Mouse (Mus musculus): ENCODE results near the gene Elf2. TPM values are rescaled to one million over a fixed set of nuclear protein-coding genes. Genes with fewer than 3 reads are reported as not detected.

Elf2 gene
- polyA plus RNA-seq, 2 experiments = 59.3 to 61.4 TPM

DNA sequence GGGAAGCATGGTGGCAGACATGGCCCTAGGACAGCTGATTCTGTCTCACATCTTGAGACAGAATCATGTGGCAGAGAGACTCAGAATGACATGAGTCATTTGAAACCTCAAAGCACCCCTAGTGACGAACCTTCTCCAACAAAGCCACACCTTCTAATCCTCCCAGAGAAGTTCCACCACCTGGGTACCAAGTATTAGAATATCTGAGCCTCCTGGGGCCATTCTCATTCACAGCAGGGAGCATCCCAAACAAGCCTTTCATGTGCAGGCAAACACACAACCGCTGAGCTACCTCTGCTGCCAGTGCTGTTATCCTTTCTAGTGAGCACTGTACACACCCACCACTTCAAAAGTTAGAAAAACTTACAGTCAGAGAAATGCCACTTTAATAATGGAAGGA, 46.2 kb downstream of the Elf2 start:
- no peak overlapping the region for H3K4me3 ChIP-seq (replicated peaks; ENCODE audit: low read length)
- no peak for ATAC-seq (ENCODE audit: low FRiP score, low read depth)
- no peak overlapping the region for H3K4me2 ChIP-seq (replicated peaks; ENCODE audit: low read depth, low read length, severe bottlenecking)
- TF ChIP-seq POLR2A (IDR thresholded peaks at IDR 0.05; ENCODE audit: borderline replicate concordance, extremely low read depth, insufficient read depth, insufficient read length) = no peak
- H3K4me1 ChIP-seq (ENCODE audit: control insufficient read depth, insufficient read depth, low read length) = no peaks in the 10 kb centered on the region
- no peaks in the 10 kb centered on the region for H3K9me3 ChIP-seq (ENCODE audit: control insufficient read depth, low read length)
- H3K27me3 ChIP-seq (ENCODE audit: control insufficient read depth, insufficient read depth, low read length) = no peaks in the 10 kb centered on the region
- H3K9ac ChIP-seq (ENCODE audit: low read depth, low read length, severe bottlenecking) = no peak overlapping the region
- no peak overlapping the region for H3K27ac ChIP-seq (replicated peaks; ENCODE audit: low read depth, low read length)
- H3K36me3 ChIP-seq (ENCODE audit: control insufficient read depth, insufficient read depth, low read length) = peaks cover 4% of the 10 kb centered on the region
- 51% methylated on average over 2 of the region's 2 CpGs for WGBS
- no peak for DNase-seq (ENCODE audit: low spot score)

DNA sequence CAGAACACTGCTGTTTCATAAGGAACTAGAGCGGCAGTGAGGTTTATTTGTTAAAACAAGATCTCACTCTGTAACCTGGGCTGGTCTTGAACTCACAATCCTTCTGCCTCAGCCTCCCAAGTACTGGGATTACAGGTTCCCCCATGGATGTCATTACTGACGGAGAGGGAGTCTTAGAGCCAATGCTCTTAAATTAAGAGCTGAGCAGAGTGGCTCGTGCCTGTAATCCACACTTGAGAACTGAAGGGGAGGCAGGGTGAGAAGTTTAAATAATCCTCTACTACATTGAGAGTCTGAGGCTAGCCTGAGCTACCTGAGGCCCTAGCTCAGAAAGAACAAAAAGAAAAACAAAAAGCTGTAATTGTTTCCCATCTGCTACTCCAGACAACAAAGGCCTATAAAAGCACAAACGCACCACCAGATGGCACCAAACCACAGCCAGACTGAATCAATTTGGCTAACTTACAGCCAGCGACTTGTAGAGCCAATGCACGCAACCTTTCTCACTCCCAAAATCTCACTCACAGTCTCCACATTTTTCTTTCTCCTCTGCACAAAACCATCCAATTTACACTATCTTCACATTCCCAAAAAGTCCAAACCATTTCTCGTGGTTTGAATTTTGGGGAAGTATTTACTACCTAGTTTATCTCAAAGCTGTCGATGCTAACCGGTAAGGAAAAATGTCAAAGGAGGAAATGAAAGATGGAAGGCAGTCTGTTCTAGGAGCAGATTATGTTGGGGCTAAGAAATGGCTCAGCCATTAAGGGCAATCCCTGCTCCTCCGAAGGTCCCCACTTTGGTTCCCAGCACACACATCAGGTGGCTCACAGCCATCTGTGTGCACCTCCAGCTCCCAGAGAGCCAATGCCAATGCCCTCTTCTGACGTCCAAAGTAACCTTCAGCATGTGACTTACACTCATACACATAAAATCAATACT, 51.3 kb downstream of the Elf2 start:
- ATAC-seq (ENCODE audit: low FRiP score, low read depth) (peak; percentile 76; the same call in 1 of the 2 replicates), DNase-seq (ENCODE audit: low spot score) (peak; percentile 94)
- no peak overlapping the region for H3K4me3 ChIP-seq (replicated peaks; ENCODE audit: low read length)
- no peak for TF ChIP-seq POLR2A (IDR thresholded peaks at IDR 0.05; ENCODE audit: borderline replicate concordance, extremely low read depth, insufficient read depth, insufficient read length)
- no peak overlapping the region for H3K9ac ChIP-seq (ENCODE audit: low read depth, low read length, severe bottlenecking)
- WGBS = 54% methylated on average over 11 of the region's 11 CpGs
- no peaks in the 10 kb centered on the region; the same call in 1 of the 2 replicates for H3K36me3 ChIP-seq (ENCODE audit: control insufficient read depth, insufficient read depth, low read length)
- no peaks in the 10 kb centered on the region for H3K9me3 ChIP-seq (ENCODE audit: control insufficient read depth, low read length)
- no peaks in the 10 kb centered on the region for H3K27me3 ChIP-seq (ENCODE audit: control insufficient read depth, insufficient read depth, low read length)
- no peak overlapping the region for H3K4me2 ChIP-seq (replicated peaks; ENCODE audit: low read depth, low read length, severe bottlenecking)
- no peaks in the 10 kb centered on the region for H3K4me1 ChIP-seq (ENCODE audit: control insufficient read depth, insufficient read depth, low read length)
- no peak overlapping the region for H3K27ac ChIP-seq (replicated peaks; ENCODE audit: low read depth, low read length)

DNA sequence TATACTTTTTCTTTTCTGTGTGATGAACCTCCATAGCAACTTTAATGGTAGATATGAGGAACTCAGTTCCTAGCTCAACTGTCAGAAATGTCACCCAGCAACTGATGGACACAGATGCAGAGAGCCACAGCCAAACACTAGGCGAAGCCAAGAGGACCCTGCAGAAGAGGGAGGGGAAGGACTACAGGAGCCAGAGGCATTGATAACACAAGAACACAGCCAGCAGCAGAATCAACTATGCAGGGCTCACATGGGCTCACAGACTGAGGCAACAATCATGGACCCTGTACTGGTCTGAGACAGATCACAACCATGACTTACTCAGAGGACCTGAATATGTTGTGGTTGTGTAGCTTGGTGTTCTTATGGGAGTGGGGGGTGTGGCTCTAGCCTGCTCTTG, 56.1 kb downstream of the Elf2 start:
- Histone ChIP-seq H3K4me1 (ENCODE audit: control insufficient read depth, insufficient read depth, low read length) (no peaks in the 10 kb centered on the region), H3K4me2 (replicated peaks; ENCODE audit: low read depth, low read length, severe bottlenecking) (no peak overlapping the region), H3K27ac (replicated peaks; ENCODE audit: low read depth, low read length) (no peak overlapping the region), H3K4me3 (replicated peaks; ENCODE audit: low read length) (no peak overlapping the region), H3K9ac (ENCODE audit: low read depth, low read length, severe bottlenecking) (no peak overlapping the region), H3K27me3 (ENCODE audit: control insufficient read depth, insufficient read depth, low read length) (no peaks in the 10 kb centered on the region), H3K9me3 (ENCODE audit: control insufficient read depth, low read length) (no peaks in the 10 kb centered on the region), H3K36me3 (ENCODE audit: control insufficient read depth, insufficient read depth, low read length) (no peaks in the 10 kb centered on the region)
- ATAC-seq (ENCODE audit: low FRiP score, low read depth) = no peak
- WGBS = 84% methylated on average over 1 of the region's 1 CpGs
- DNase-seq (ENCODE audit: low spot score) = no peak
- TF ChIP-seq POLR2A (IDR thresholded peaks at IDR 0.05; ENCODE audit: borderline replicate concordance, extremely low read depth, insufficient read depth, insufficient read length) = no peak

DNA sequence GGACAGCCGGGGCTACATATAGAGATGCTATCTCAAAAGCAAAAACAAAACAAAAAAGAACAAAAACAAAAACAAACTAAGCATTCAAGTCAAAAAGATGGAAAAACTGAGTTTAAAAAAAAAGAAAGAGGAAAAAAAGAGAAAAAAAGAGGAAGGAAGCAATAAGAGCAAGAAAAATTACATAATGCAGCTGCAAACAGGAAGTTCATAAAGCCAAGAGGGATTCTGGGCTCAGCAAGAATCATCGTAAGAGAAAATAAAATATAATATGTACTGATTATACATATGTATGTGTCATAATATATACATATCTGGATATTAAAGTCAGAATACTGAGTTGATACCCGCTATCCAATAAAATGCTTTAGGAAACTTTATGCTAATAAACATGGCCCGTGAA, 58.7 kb downstream of the Elf2 start:
- no peak overlapping the region for H3K9ac ChIP-seq (ENCODE audit: low read depth, low read length, severe bottlenecking)
- DNase-seq (ENCODE audit: low spot score) (no peak), ATAC-seq (ENCODE audit: low FRiP score, low read depth) (no peak)
- H3K27me3 ChIP-seq (ENCODE audit: control insufficient read depth, insufficient read depth, low read length) = no peaks in the 10 kb centered on the region
- no peaks in the 10 kb centered on the region for H3K9me3 ChIP-seq (ENCODE audit: control insufficient read depth, low read length)
- no peak for TF ChIP-seq POLR2A (IDR thresholded peaks at IDR 0.05; ENCODE audit: borderline replicate concordance, extremely low read depth, insufficient read depth, insufficient read length)
- no peak overlapping the region for H3K27ac ChIP-seq (replicated peaks; ENCODE audit: low read depth, low read length)
- peaks cover 3% of the 10 kb centered on the region; the same call in 1 of the 2 replicates for H3K4me1 ChIP-seq (ENCODE audit: control insufficient read depth, insufficient read depth, low read length)
- WGBS = 88% methylated on average over 4 of the region's 4 CpGs
- H3K36me3 ChIP-seq (ENCODE audit: control insufficient read depth, insufficient read depth, low read length) = no peaks in the 10 kb centered on the region
- H3K4me3 ChIP-seq (replicated peaks; ENCODE audit: low read length) = no peak overlapping the region
- H3K4me2 ChIP-seq (replicated peaks; ENCODE audit: low read depth, low read length, severe bottlenecking) = no peak overlapping the region

DNA sequence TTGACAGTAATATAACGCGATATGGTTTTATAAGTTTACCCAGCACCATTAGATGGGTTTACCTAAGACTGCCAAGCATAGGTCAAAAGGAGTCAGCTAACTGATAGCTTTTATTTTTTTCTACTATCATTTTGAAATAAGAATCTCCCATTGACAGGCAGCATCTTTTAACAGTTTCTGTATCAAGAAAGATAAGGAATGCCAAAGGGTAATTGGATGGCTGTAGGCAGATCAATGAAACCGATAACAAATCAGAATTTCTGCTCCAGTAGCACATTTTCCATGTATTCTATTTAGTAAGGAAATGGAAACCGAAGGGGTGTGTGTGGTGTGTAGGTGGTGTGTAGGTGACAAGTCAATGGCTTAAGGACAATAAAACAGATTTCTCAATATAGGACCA, 62.0 kb downstream of the Elf2 start:
- Histone ChIP-seq H3K27me3 (ENCODE audit: control insufficient read depth, insufficient read depth, low read length) (no peaks in the 10 kb centered on the region), H3K9ac (ENCODE audit: low read depth, low read length, severe bottlenecking) (no peak overlapping the region), H3K4me2 (replicated peaks; ENCODE audit: low read depth, low read length, severe bottlenecking) (no peak overlapping the region), H3K27ac (replicated peaks; ENCODE audit: low read depth, low read length) (no peak overlapping the region), H3K4me3 (replicated peaks; ENCODE audit: low read length) (peak overlapping the region; percentile 98; the same call in 1 of the 2 replicates), H3K36me3 (ENCODE audit: control insufficient read depth, insufficient read depth, low read length) (no peaks in the 10 kb centered on the region), H3K4me1 (ENCODE audit: control insufficient read depth, insufficient read depth, low read length) (peaks cover 9% of the 10 kb centered on the region), H3K9me3 (ENCODE audit: control insufficient read depth, low read length) (no peaks in the 10 kb centered on the region)
- ATAC-seq (ENCODE audit: low FRiP score, low read depth) (no peak), DNase-seq (ENCODE audit: low spot score) (no peak)
- TF ChIP-seq POLR2A (IDR thresholded peaks at IDR 0.05; ENCODE audit: borderline replicate concordance, extremely low read depth, insufficient read depth, insufficient read length) = no peak
- WGBS = 66% methylated on average over 4 of the region's 4 CpGs

All from limb, embryonic 14.5 days (tissue).